7 mouse cellular contexts compared by ENCODE assay signal in genomic region chr9:98955716-98956224, GRCm38 (mm10). TPM values are rescaled to one million over a fixed set of nuclear protein-coding genes. Genes with fewer than 3 reads are reported as not detected.
A peak's percentile ranks its signal among the peaks of the same experiment; 100 is the strongest.
DNase-seq lines count a peak whose midpoint lies in the region; ATAC-seq lines count a peak whose summit lies in the region.

No protein-coding gene starts in this region.

- peak overlapping the region; percentile 66 for H3K4me2 ChIP-seq in forebrain, embryonic 14.5 days (ENCODE audit: low read length)
- peak overlapping the region; percentile 82 for H3K4me2 ChIP-seq in kidney, embryonic 15.5 days
- peak overlapping the region; percentile 68 for H3K4me2 ChIP-seq in midbrain, embryonic 13.5 days (replicated peaks)

- peak overlapping the region; percentile 36 for H3K4me3 ChIP-seq in forebrain, embryonic 14.5 days (ENCODE audit: low read depth, low read length)
- peak overlapping the region; percentile 46 for H3K4me3 ChIP-seq in kidney, embryonic 15.5 days (replicated peaks)
- peak overlapping the region; percentile 42 for H3K4me3 ChIP-seq in midbrain, embryonic 13.5 days (replicated peaks)

- H3K27me3 ChIP-seq in forebrain, embryonic 14.5 days (replicated peaks; ENCODE audit: control insufficient read depth, insufficient read depth, low read length), result peaks cover 85% of the 10 kb centered on the region
- H3K27me3 ChIP-seq in kidney, embryonic 15.5 days, result peaks cover 100% of the 10 kb centered on the region
- peaks cover 95% of the 10 kb centered on the region for H3K27me3 ChIP-seq in midbrain, embryonic 13.5 days

- peak; percentile 15; the same call in 1 of the 2 replicates for ATAC-seq in forebrain, embryonic 14.5 days
- peak; percentile 23; the same call in 1 of the 2 replicates for ATAC-seq in kidney, embryonic 15.5 days (replicated peaks; ENCODE audit: low FRiP score)
- ATAC-seq in midbrain, embryonic 13.5 days, result 0 out of 2 replicates have a peak, but pooled peaks have one; percentile 12

- peaks cover 19% of the 10 kb centered on the region for H3K4me1 ChIP-seq in forebrain, embryonic 14.5 days (ENCODE audit: control insufficient read depth, insufficient read depth, low read length)
- H3K4me1 ChIP-seq in kidney, embryonic 15.5 days, result peaks cover 38% of the 10 kb centered on the region
- peaks cover 35% of the 10 kb centered on the region for H3K4me1 ChIP-seq in midbrain, embryonic 13.5 days (replicated peaks)

- under 1% methylated on average over 57 of the region's 60 CpGs for WGBS in forebrain, embryonic 14.5 days
- under 1% methylated on average over 59 of the region's 60 CpGs for WGBS in kidney, embryonic 15.5 days
- WGBS in midbrain, embryonic 13.5 days, result under 1% methylated on average over 60 of the region's 60 CpGs

- H3K9ac ChIP-seq in forebrain, embryonic 14.5 days (ENCODE audit: low read length), result peak overlapping the region; percentile 43
- no peak overlapping the region; the same call in 1 of the 2 replicates for H3K9ac ChIP-seq in kidney, embryonic 15.5 days
- H3K9ac ChIP-seq in midbrain, embryonic 13.5 days (replicated peaks), result peak overlapping the region; percentile 51; the same call in 1 of the 2 replicates

- no peaks in the 10 kb centered on the region for H3K9me3 ChIP-seq in forebrain, embryonic 14.5 days (replicated peaks; ENCODE audit: control insufficient read depth, low read length)
- no peaks in the 10 kb centered on the region for H3K9me3 ChIP-seq in kidney, embryonic 15.5 days (replicated peaks)
- no peaks in the 10 kb centered on the region for H3K9me3 ChIP-seq in midbrain, embryonic 13.5 days

- H3K27ac ChIP-seq in forebrain, embryonic 14.5 days (ENCODE audit: low read depth, low read length), result peak overlapping the region; percentile 44; the same call in 1 of the 2 replicates
- H3K27ac ChIP-seq in kidney, embryonic 15.5 days, result no peak overlapping the region
- peak overlapping the region; percentile 15; the same call in 1 of the 2 replicates for H3K27ac ChIP-seq in midbrain, embryonic 13.5 days

- H3K36me3 ChIP-seq in forebrain, embryonic 14.5 days (ENCODE audit: control insufficient read depth, insufficient read depth, low read length), result no peaks in the 10 kb centered on the region
- no peaks in the 10 kb centered on the region for H3K36me3 ChIP-seq in kidney, embryonic 15.5 days
- H3K36me3 ChIP-seq in midbrain, embryonic 13.5 days, result no peaks in the 10 kb centered on the region

- DNase-seq in thymus, postnatal 4 days, result peak; percentile 24
- DNase-seq in thymus, adult 18-20 months, result no peak
- DNase-seq in forebrain, embryonic 14.5 days (ENCODE audit: low spot score), result no peak
- no peak for DNase-seq in right cerebral cortex, postnatal 4 days
- no peak for DNase-seq in adipocyte (ENCODE audit: low spot score)

RNA-seq across cellular contexts. Expression of gene Foxl2, which starts 0.7 kb away (rescaled TPM):
- polyA plus RNA-seq in forebrain, embryonic 14.5 days (2014; fragmentation: Nextera tagmentation; extraction: Ambion mirVana), result 0.43 and 0.72 TPM in 2 replicates
- not detected in 2 replicates for polyA plus RNA-seq in kidney, embryonic 15.5 days (2015; fragmentation: Nextera tagmentation; extraction: Ambion mirVana)
- polyA plus RNA-seq in midbrain, embryonic 13.5 days (2015; fragmentation: Nextera tagmentation; extraction: Ambion mirVana), result 0.54 and 0.75 TPM in 2 replicates

RNA-seq across cellular contexts. Expression of gene Faim, which starts 30.4 kb away (rescaled TPM):
- 104 and 105 TPM in 2 replicates for polyA plus RNA-seq in forebrain, embryonic 14.5 days (2014; fragmentation: Nextera tagmentation; extraction: Ambion mirVana)
- polyA plus RNA-seq in kidney, embryonic 15.5 days (2015; fragmentation: Nextera tagmentation; extraction: Ambion mirVana), result 45.1 and 50.3 TPM in 2 replicates
- 105 and 107 TPM in 2 replicates for polyA plus RNA-seq in midbrain, embryonic 13.5 days (2015; fragmentation: Nextera tagmentation; extraction: Ambion mirVana)

RNA-seq across cellular contexts. Expression of gene 7420426K07Rik, which starts 52.9 kb away (rescaled TPM):
- not detected in 2 replicates for polyA plus RNA-seq in forebrain, embryonic 14.5 days (2014; fragmentation: Nextera tagmentation; extraction: Ambion mirVana)
- polyA plus RNA-seq in kidney, embryonic 15.5 days (2015; fragmentation: Nextera tagmentation; extraction: Ambion mirVana), result not detected in 2 replicates
- polyA plus RNA-seq in midbrain, embryonic 13.5 days (2015; fragmentation: Nextera tagmentation; extraction: Ambion mirVana), result not detected in 2 replicates
